Mouse (Mus musculus) liver, postnatal 0 days (tissue): Measurements from ENCODE around the gene Angptl6. TPM values are rescaled to one million over a fixed set of nuclear protein-coding genes. Genes with fewer than 3 reads are reported as not detected.
"Not testable (repeated sequence)": the region's sequence is repeated elsewhere in the genome, so short reads cannot be mapped to it uniquely, and the experiment has no call there.

Experiments used
- ATAC-seq: fragments of 200-750 bp; cut with Nextera tagmentation; 2 replicates; pipeline ENCODE4 v1.8.0; 2017; ENCODE audit warnings: mild to moderate bottlenecking, moderate library complexity
- DNase-seq: peaks from one replicate; pipeline ENCODE4 v3.0.0-alpha.2; 2016
- H3K27ac ChIP-seq: fragments of 300-500 bp; sonication (generic); 2 replicates; pipeline ENCODE4 v1.5.1; 2014; ENCODE audit warnings: antibody characterized with exemption, moderate library complexity, mild to moderate bottlenecking, low read depth
- H3K27me3 ChIP-seq: fragments of 300-500 bp; sonication (generic); 2 replicates; pipeline ENCODE4 v1.6.1; 2014; ENCODE audit warnings: low read length, control low read depth, mixed read lengths; ENCODE audit not compliant: insufficient read depth
- H3K36me3 ChIP-seq: fragments of 300-500 bp; sonication (generic); replicated peaks from 2 replicates; pipeline ENCODE4 v1.6.1; 2014; ENCODE audit warnings: mild to moderate bottlenecking, control low read depth, low read length, moderate library complexity, mixed read lengths; ENCODE audit not compliant: insufficient read depth
- H3K4me1 ChIP-seq: fragments of 300-500 bp; sonication (generic); 2 replicates; pipeline ENCODE4 v1.6.1; 2014; ENCODE audit warnings: antibody characterized with exemption, mild to moderate bottlenecking, control low read depth; ENCODE audit not compliant: insufficient read depth
- H3K4me2 ChIP-seq: fragments of 300-500 bp; sonication (generic); 2 replicates; pipeline ENCODE4 v1.6.1; 2014; ENCODE audit warnings: low read depth, mild to moderate bottlenecking, low read length, moderate library complexity, mixed read lengths
- H3K4me3 ChIP-seq: fragments of 300-500 bp; sonication (generic); 2 replicates; pipeline ENCODE4 v1.5.1; 2014; ENCODE audit warnings: low read depth, low read length
- H3K9ac ChIP-seq: fragments of 300-500 bp; sonication (generic); replicated peaks from 2 replicates; pipeline ENCODE4 v1.6.1; 2014; ENCODE audit warnings: mild to moderate bottlenecking, moderate library complexity
- H3K9me3 ChIP-seq: fragments of 300-500 bp; sonication (generic); 2 replicates; pipeline ENCODE4 v1.6.1; 2016; ENCODE audit warnings: mild to moderate bottlenecking, control low read depth, low read length, mixed read lengths
- CTCF ChIP-seq: sonication (generic); IDR thresholded peaks from 2 replicates; pipeline ENCODE4 v1.5.1; 2016; ENCODE audit warnings: antibody characterized with exemption, low read depth
- EP300 ChIP-seq: IDR thresholded peaks from 2 replicates; pipeline ENCODE4 v1.6.1; 2016; ENCODE audit warnings: antibody characterized with exemption, low read depth, mild to moderate bottlenecking
- WGBS: fragments of 180-500 bp; shearing (Covaris S2); extraction: QIAGEN DNeasy Blood & Tissue Kit; methylation state at CpG from one replicate; pipeline ENCODE4 v1.1.7; 2014; ENCODE audit not compliant: insufficient replicate concordance; 5-methylcytosine and 5-hydroxymethylcytosine counted together
- microRNA-seq: library from miRNA; unstranded; fragments of <30 nt; microRNA quantifications from one replicate; pipeline ENCODE4, GENCODE M21; 2016
- polyA plus RNA-seq: library from polyadenylated mRNA; unstranded; fragments of >200 nt; fragmentation: Nextera tagmentation; extraction: Ambion mirVana; gene quantifications from 2 replicates; pipeline ENCODE4 v1.2.1, GENCODE M21; 2015

Angptl6 gene
- polyA plus RNA-seq, 1 experiment from 2014 or later = 16.6 TPM

DNA sequence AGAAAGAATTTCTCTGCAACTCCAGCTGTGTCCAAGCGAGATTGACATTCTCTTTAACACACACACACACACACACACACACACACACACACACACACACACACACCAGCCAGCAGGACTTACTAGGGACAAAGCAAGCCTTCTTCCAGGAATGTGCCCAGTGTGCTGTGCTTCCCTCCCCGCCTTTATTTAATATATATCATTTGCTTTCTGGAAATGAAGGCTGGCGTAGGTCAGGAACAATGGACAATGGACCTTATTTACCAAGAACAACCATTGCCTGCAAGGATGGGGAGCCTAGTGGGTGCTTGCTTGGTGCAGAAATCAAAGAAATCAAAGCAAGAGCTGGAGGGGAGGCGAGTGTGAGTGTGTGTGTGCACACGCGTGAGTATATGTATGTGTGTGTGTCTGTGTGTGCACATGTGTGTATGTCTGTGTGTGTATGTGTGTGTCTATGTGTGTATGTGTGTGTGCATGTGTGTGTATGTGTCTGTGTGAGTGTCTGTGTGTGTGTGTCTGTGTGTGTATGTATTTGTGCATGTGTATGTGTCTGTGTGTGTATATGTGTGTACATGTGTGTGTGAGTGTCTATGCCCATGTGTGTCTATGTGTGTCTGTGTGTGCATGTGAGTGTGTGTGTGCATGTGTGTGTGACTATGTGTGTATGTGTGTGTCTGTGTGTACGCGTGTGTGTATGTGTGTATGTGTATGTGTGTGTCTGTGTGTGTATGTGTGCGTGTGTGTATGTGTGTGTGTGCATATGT lies 42.2 kb downstream of the Angptl6 start:
- ATAC-seq (no peak), DNase-seq (no peak)
- no peaks in the 10 kb centered on the region for H3K27me3 ChIP-seq
- no peak overlapping the region for H3K4me3 ChIP-seq
- no peak overlapping the region for H3K4me2 ChIP-seq
- no peak for TF ChIP-seq CTCF
- TF ChIP-seq EP300 = no peak
- H3K9ac ChIP-seq = no peak overlapping the region
- 74% methylated on average over 7 of the region's 9 CpGs for WGBS
- no peaks in the 10 kb centered on the region for H3K4me1 ChIP-seq
- no peaks in the 10 kb centered on the region for H3K9me3 ChIP-seq
- no peak overlapping the region for H3K27ac ChIP-seq
- H3K36me3 ChIP-seq = no peaks in the 10 kb centered on the region

DNA sequence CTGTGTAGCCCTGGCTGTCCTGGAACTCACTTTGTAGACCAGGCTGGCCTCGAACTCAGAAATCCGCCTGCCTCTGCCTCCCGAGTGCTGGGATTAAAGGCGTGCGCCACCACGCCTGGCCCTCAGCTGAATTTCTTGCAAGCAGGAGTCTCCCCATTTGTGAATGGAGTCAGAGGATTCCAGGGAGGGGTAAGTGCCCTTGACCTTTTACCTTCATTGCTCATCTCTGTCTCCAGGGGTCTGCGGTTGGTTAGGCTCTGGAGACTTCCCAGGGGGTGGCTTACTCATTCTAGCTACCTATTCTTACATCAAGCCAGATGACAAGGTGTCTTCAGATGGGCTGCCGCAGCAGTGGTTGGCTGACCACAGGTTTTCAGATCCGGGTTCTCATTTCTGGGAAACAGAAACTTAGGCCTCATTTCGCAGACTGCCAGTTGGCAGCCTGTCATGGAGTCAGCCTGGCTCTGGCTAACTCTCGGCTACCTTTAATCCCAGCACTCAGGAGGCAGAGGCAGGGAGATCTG lies 44.0 kb downstream of the Angptl6 start:
- H3K4me2 ChIP-seq, H3K27me3 ChIP-seq, H3K36me3 ChIP-seq, H3K27ac ChIP-seq, H3K9ac ChIP-seq, H3K9me3 ChIP-seq, H3K4me1 ChIP-seq, DNase-seq, H3K4me3 ChIP-seq, ATAC-seq: not testable (repeated sequence)
- 75% methylated on average over 10 of the region's 11 CpGs for WGBS

DNA sequence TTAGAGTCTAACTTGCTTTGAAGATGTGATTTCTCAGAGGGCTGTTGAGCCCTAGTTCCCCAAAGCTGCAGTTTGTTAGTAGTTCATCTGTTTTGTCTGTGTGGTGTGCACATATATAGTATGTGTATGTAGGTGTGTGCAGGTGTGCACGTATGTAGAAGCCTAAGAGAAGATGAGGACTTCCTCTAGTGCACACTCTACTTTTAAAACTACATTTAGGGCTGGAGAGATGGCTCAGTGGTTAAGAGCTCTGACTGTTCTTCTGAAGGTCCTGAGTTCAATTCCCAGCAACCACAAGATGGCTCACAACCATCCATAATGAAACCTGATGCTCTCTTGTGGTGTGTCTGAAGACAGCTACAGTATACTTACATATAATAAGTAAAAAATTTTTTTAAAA lies 44.6 kb downstream of the Angptl6 start:
- no peak for TF ChIP-seq CTCF
- DNase-seq = no peak
- H3K27me3 ChIP-seq = 0 out of 2 replicates have a peak, but pooled peaks cover 2% of the 10 kb centered on the region
- WGBS = 69% methylated on average over 1 of the region's 1 CpGs
- no peaks in the 10 kb centered on the region for H3K36me3 ChIP-seq
- no peak overlapping the region for H3K4me2 ChIP-seq
- no peaks in the 10 kb centered on the region for H3K9me3 ChIP-seq
- ATAC-seq = no peak
- no peak overlapping the region for H3K9ac ChIP-seq
- H3K4me3 ChIP-seq = no peak overlapping the region
- no peaks in the 10 kb centered on the region for H3K4me1 ChIP-seq
- H3K27ac ChIP-seq = no peak overlapping the region

DNA sequence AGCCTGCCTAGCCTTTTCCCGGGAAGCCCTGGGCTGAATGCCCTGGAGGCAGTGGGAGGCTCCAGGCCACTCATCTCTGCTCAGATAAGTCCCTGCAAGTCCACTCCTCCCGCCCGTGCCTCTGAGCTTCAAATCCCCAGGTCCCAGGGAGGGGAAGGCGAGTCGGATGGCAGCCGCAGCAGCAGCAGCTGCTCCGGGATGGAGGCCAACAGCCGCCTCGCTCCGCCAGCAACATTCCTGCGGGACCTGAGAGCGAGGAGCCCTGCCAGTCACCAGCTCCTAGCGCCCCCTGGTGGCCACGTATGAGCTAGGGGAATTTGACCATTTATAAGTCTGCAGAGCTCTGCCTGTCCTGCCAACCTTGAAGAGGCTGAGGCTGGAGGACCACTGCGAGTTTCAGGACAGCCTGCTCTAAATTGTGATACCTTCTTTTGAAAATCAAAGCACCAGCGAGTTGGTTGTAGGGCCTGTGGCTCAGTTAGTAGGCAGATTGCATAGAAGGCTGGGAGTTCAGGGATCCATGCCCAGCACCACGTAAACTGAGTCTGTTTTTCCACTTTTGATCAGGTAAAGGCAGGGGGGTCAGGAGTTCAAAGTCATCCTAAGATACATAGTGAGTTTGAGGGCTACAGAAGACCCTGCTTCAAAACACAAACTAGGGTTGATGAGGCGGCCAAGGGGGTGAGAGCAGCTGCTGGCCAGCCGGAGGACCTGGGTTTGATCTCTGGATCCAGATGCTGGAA lies 48.5 kb downstream of the Angptl6 start:
- H3K9me3 ChIP-seq = no peaks in the 10 kb centered on the region
- peak; percentile 90 for DNase-seq
- 17% methylated on average over 19 of the region's 19 CpGs for WGBS
- TF ChIP-seq EP300 (no peak), CTCF (peak; percentile 98)
- ATAC-seq = peak; percentile 81
- 0 out of 2 replicates have a peak, but pooled peaks cover 2% of the 10 kb centered on the region for H3K27me3 ChIP-seq
- H3K4me3 ChIP-seq = no peak overlapping the region
- H3K36me3 ChIP-seq = no peaks in the 10 kb centered on the region
- H3K4me1 ChIP-seq = no peaks in the 10 kb centered on the region
- 0 out of 2 replicates have a peak overlapping the region, but pooled peaks have one; percentile 7 for H3K4me2 ChIP-seq
- H3K27ac ChIP-seq = no peak overlapping the region
- H3K9ac ChIP-seq = no peak overlapping the region

DNA sequence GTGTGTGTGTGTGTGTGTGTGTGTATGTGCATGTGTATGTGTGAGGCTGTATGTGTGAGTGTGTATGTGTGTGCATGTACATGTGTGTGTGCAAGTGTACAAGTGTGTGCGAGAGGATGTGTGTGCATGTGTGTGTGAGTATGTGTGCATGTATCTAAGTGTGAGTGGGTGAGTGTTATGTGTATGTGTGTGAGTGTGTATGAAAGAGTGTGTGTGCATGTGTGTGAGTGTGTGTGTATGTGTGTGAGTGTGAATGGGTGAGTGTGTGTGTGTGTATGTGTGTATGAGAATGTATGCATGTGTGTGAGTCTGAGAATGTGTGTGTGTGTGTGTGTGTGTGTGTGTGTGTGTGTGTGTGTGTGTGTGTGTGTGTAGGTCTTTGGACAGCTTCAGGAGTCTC lies 51.4 kb downstream of the Angptl6 start:
- Histone ChIP-seq H3K36me3 (no peaks in the 10 kb centered on the region), H3K4me2 (no peak overlapping the region), H3K27me3 (0 out of 2 replicates have a peak, but pooled peaks cover 2% of the 10 kb centered on the region), H3K4me3 (no peak overlapping the region), H3K9me3 (no peaks in the 10 kb centered on the region), H3K4me1 (no peaks in the 10 kb centered on the region), H3K9ac (no peak overlapping the region), H3K27ac (no peak overlapping the region)
- no peak for DNase-seq
- no peak for TF ChIP-seq CTCF
- WGBS = 94% methylated on average over 1 of the region's 1 CpGs
- no peak for ATAC-seq

DNA sequence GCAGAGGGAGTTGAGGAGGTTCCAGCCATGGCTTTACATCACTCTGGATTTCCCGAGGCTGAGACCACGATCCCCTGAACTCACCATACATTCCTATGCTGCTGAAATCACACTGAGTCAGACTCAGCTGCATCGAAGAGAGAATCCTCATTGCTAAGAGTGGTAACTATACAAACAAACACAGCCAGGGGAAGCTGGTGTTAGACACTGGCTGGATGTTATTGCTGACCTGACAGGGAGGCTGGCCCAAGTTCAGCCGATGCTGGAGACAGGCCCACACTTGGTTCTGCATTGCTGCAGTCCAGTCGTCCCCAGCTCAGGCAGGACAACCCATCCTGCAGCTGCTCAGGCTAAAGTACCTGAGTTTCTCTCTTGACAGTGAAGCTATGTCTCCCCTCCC lies 53.7 kb downstream of the Angptl6 start:
- no peaks in the 10 kb centered on the region for H3K4me1 ChIP-seq
- H3K4me3 ChIP-seq = no peak overlapping the region
- H3K36me3 ChIP-seq = no peaks in the 10 kb centered on the region
- no peak overlapping the region for H3K4me2 ChIP-seq
- DNase-seq = no peak
- no peak overlapping the region for H3K9ac ChIP-seq
- no peak for TF ChIP-seq EP300
- no peak for TF ChIP-seq CTCF
- H3K9me3 ChIP-seq = no peaks in the 10 kb centered on the region
- no peak overlapping the region for H3K27ac ChIP-seq
- H3K27me3 ChIP-seq = 0 out of 2 replicates have a peak, but pooled peaks cover 2% of the 10 kb centered on the region
- 50% methylated on average over 5 of the region's 5 CpGs for WGBS
- ATAC-seq = no peak

Small RNA genes within 50 kb of the gene (microRNA-seq; reads per million reads assigned to microRNA genes)
- gene Mir7081 = not detected

Other genes starting within 250 kb of the Angptl6 start
- gene Ubl5, start 236.8 kb downstream of the Angptl6 start, polyA plus RNA-seq = 245 and 257 TPM in 2 replicates
- gene Fbxl12, start 235.0 kb downstream of the Angptl6 start, polyA plus RNA-seq = 7.1 and 7.3 TPM in 2 replicates
- 15.0 and 15.5 TPM in 2 replicates for gene Pin1, start 227.6 kb downstream of the Angptl6 start, polyA plus RNA-seq
- gene Olfm2, start 133.4 kb downstream of the Angptl6 start, polyA plus RNA-seq = 0.20 and 0.34 TPM in 2 replicates
- gene Col5a3, start 64.7 kb downstream of the Angptl6 start, polyA plus RNA-seq = 0.83 and 1.0 TPM in 2 replicates
- gene Rdh8, start 61.2 kb downstream of the Angptl6 start, polyA plus RNA-seq = not detected in 2 replicates
- gene A230050P20Rik, start 11.1 kb downstream of the Angptl6 start, polyA plus RNA-seq = 3.5 and 5.4 TPM in 2 replicates
- 32.4 and 32.5 TPM in 2 replicates for gene Ppan, start 8.4 kb upstream of the Angptl6 start, polyA plus RNA-seq
- 128 and 129 TPM in 2 replicates for gene Eif3g, start 18.9 kb upstream of the Angptl6 start, polyA plus RNA-seq
- 20.3 and 24.5 TPM in 2 replicates for gene Dnmt1, start 80.2 kb upstream of the Angptl6 start, polyA plus RNA-seq
- 2.4 and 3.1 TPM in 2 replicates for gene S1pr2, start 97.1 kb upstream of the Angptl6 start, polyA plus RNA-seq
- 54.6 and 55.0 TPM in 2 replicates for gene Mrpl4, start 123.0 kb upstream of the Angptl6 start, polyA plus RNA-seq
- 12.7 and 13.6 TPM in 2 replicates for gene Icam1, start 136.3 kb upstream of the Angptl6 start, polyA plus RNA-seq
- gene Icam4, start 149.6 kb upstream of the Angptl6 start, polyA plus RNA-seq = 57.7 and 58.5 TPM in 2 replicates
- gene Icam5, start 152.3 kb upstream of the Angptl6 start, polyA plus RNA-seq = 0.05 and 0.08 TPM in 2 replicates
- gene Zglp1, start 187.4 kb upstream of the Angptl6 start, polyA plus RNA-seq = 0.51 TPM in 1 of 2 replicates, not detected in the other
- gene Gm49373, start 193.4 kb upstream of the Angptl6 start, polyA plus RNA-seq = 0.06 and 0.11 TPM in 2 replicates
- gene Fdx1l, start 193.9 kb upstream of the Angptl6 start, polyA plus RNA-seq = 26.7 and 29.9 TPM in 2 replicates
- 0.40 and 0.61 TPM in 2 replicates for gene Gm38431, start 212.3 kb upstream of the Angptl6 start, polyA plus RNA-seq
- 8.3 and 9.5 TPM in 2 replicates for gene Raver1, start 212.3 kb upstream of the Angptl6 start, polyA plus RNA-seq